Mouse (Mus musculus) adrenal gland, adult (tissue): ENCODE results near the gene 9530077C05Rik.
"Not testable (repeated sequence)": the region's sequence is repeated elsewhere in the genome, so short reads cannot be mapped to it uniquely, and the experiment has no call there.

Experiments used
- DNase-seq, 2 experiments: peaks; one replicate each; pipeline ENCODE4 v3.0.0; 2022 to 2023; ENCODE audit warnings: low spot score in 1 of 2; ENCODE audit not compliant: inconsistent age in 2 of 2

Gene 9530077C05Rik

DNA sequence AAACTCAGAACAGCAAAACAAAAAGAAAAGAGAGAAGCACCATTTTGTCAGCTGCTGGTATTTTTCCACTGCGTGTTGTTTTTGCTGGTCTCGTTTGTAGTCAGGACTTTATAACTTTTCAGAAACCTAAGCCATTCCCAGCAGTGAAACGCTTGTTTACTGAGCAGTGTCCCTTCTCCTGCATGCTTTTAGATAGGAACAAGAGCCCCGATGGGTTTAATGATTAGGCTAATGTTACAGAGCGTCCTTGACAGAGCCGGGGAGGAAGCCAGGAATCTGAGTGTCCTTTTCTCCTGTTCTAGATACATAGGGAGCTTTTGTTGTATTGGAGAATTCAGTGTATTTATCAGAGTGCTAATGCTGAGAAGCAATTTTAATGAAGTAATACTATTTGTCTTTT, 6.2 kb downstream of the 9530077C05Rik start:
- DNase-seq = peak; percentile 51 to 72

DNA sequence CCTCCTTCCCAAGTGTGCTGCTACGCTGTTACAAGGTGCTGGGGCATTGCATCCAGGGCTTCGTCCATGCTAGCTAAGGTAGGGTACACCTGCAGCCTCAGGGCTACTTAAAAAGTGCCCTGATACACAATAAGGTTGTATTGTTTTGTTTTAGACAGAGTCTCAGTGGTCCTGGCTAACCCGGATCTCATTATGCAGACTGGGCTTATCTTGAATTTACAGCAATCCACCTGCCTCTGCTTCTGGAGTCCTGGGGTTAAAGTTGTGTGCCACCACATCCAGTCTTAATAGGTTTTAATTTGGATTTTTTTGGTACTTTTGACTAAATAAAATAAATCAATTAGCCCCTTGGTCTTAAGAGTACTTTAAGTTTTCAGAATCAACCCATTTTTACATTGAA, 8.6 kb downstream of the 9530077C05Rik start:
- DNase-seq = no peak

DNA sequence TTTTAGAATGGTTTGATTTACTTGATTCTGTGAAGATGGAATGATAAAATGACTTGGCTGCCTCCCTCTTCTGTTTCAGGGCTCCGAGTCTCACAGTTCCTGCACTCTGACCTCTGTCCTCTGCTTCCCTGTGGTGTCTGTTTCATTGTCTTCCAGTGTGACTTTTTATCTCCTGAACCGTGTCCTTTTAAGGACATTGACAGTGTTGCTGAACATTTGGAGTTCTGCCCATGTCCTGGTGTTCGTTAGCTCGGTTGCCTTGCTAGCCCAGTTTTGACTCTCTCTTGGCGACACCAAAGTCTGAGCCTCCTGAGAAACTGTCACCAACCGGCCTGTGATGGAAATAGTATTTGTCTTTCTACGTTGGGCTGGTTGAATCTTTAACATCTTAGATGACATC, 9.2 kb downstream of the 9530077C05Rik start:
- DNase-seq = no peak

DNA sequence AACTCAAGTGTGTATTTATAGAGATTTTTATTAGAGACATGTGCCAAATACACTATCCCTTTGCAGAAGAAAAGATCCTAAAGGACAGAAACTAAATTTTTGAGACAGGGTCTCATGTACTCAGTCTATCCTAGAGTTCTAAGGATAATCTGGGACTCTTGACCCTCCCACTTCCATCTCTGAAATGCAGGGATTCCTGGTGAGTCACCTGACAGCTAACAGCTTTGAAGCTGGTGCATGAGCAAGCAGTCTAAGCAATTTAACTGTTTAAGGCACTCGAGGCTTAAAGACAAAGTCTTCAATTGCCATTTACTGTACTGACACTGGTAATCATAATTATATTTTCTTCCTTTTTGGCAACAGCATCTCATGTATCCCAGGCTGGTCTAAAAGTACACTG, 11.2 kb downstream of the 9530077C05Rik start:
- DNase-seq = peak in 1 of 2 experiments; percentile 54

DNA sequence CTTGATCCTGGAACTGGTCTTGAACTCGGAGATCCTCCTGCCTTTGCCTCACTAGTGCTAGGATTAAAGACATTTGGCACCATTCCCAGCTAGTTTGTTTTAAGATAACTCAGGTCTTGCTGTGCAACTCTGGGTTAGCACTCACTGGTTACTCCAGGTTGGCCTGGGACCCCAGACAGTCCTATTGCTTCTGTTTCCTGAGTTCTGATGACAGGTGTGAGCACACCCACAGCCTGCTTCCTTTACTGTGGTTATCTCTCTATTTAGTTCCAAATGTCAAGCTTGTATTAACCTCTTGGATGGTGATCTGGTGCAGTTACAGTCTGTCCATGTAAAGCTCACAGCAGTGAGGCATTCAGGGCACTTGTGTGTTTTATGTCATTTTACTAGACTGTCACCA, 12.2 kb downstream of the 9530077C05Rik start:
- peak in 1 of 2 experiments; percentile 35 for DNase-seq

DNA sequence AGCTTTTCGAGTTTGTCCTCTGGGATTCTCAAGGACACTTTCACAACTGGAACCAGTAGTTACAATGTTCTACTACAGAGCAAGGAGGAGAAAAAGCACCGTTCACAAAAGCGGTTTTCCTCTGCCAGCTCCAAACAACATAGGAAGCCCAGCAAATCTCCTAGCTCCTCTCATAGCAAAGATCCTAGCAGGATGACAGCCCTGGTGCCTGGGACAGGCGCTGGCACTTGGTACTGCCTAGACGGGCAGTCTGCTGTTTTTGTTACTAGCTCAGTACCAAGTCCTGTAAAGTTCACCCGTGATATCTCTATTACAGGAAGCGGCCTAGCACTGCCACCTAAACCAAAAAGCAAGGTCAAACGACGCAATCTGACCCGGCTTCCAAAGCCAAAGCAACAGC, 12.9 kb downstream of the 9530077C05Rik start:
- peak; percentile 46 to 77 for DNase-seq

DNA sequence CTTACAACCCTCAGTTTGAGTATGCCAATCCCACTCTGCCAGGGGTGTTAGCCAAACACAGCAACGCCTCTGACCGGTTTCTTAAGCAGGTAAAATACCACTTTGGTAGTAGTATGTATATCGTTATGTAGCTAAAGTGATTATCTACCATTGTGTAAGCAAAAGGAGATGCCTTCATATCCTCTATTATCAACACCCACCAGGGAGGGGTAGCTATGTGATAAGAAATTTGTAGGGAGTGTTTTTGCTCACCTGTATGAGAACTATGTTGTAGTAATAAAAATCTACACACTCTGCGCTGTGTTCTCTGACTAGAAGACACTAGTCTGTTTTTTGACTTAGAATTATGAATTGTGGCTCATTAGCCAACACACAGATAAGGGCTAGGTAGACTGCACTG, 13.4 kb downstream of the 9530077C05Rik start:
- no peak for DNase-seq

DNA sequence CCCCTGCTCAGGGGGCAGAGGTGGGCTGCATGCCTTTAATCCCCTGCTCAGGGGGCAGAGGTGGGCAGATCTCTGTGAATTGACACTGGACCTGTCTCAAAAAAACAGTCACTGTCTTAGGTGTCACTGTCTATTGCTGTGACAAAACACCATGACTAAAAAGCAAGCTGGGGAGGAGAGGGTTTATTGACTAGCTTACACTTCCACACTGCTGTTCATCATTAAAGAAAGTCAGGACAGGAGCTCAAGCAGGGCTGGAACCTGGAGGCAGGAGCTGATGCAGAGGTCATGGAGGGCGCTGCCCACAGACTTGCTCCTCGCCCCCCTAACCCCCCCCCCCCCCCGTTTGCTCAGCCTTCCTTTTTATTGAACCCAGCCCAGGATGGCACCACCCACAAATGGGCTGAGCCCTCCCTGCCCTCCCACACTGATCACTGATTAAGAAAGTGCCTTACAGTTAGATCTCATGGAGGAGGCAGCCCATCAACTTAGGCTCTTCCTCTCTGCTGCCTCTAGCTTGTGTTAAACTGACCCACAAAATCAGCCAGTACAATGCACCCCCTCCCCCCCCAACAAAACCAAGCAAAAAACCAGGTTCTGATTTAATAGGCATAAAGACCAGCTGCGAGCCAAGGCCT, 16.8 kb downstream of the 9530077C05Rik start:
- DNase-seq = no peak

DNA sequence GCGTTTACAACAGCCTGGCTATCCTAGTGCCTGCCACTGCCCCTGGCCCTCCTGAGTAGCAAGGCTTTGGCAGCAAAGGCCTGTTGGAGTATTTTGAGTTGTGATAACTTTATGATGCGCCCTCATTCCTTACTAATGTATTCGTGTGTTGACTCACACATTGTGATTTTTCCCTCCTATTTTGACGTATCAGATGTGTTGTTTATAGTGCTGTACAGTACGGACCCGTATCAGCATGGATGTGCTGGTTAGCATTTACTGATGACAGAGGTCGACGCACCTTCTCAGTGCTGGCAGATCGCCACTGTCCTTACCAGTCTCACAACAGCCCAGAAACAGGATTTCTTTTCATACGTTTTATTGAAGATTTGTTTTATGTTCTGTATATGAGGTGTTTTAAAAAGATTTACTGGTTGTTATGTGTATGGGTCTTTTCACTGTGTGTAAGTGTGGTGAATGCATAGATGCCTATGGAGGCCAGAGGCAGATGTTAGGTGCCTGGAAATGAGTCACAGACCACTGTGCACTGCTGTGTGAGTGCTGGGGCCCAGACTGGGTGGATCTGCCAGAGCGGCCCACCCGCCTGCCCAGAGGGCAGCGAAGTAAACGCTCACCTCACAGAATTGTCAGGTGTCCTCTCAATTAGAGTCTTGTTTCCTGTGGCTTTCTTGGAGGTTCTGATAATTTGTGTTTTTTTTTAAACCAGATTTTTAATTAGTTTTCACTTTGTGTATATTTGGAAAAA, 17.5 kb downstream of the 9530077C05Rik start:
- no peak for DNase-seq

DNA sequence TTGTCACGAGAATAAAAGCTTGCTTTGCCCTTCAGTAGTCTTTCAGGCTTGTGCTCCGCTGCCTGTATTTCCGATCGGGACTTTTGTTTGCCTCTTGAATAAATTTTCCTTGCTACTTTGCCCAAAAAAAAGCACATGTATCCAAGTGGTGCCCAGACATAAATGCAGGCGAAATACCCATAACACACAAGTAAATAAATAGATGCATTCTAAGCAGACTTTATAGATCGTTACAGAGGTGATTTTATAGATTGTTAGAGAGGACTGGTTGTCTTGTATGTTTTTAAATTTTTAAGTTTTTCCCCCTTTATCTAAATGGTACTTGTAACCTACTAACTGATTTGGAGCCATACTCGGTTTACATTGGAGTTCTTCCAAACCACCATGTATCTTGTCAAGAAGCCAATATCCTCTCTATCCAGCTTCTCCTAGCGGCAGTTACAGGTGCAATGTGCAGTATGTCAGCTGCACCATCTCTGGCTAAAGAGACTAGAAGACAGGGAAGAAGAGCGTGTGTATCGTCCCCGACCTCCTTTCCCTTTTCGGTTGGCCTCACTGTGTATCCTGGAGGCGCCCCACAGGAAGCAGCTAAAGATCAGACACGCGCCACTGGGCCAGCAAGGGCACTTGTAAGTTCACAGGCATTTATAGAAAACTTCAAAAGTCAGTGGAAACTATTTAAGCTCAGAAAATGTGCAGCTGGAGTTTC, 18.4 kb downstream of the 9530077C05Rik start:
- DNase-seq = peak in 1 of 2 experiments; percentile 55

DNA sequence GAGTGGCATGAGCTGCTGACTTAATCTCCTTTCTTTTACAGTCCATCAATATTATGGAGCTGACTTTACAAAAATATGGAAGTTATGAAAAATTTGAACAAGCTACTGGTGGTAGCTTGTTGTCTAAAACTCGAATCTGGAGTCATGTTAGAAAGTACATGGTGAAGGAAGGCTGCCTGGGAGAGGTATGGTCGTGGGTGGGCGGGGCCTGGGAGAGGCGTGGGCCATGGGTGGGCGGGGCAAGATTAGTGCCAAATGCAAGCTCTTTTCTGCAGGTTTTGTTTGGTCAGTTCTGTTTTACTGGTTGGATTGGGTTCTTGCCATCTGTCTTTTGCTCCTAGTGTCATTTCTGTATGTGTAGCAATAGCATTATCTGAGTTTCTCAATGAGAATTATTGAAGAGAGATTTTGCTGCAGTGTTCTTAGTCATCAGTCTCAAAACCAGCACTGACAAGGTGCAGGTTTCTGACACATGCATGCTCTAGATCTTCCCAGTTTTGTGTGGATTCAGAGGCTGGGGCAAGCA, 19.1 kb downstream of the 9530077C05Rik start:
- no peak for DNase-seq

DNA sequence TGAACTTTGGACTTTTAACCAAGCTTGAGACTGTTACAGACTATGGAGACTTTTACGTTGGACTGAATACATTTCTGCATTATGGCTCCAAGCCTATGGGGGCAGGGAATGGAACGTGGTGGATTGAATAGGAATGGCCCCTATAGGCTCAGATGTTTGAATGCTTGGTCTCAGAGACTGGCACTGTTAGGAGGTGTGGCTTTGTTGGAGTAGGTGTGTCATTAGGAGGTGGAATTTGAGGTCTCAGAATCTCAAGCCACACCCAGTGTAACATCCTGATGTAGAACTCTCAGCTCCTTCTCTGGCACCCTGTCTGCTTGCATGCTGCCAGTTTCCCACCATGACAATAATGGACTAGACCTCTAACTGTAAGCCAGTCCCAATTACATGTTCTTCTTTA, 21.9 kb downstream of the 9530077C05Rik start:
- no peak for DNase-seq

DNA sequence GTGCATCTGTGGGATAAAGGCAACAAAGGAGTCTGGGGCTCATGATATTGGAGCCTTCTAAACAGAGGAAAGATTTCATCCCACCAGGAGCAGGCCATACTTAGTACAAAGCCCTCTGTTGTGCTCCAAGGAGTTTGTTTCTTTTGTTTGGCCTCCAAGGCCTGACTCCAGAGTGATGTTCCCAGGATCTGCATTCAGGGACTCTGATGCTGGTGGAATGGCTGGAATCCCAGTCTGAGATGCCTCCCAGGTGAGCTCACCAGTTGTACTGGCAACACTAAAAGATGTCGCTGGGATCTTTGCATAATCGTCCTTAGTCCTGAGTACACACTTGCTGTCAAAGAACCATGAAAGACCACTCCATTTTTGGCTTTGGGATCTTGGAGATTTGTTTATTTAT, 22.8 kb downstream of the 9530077C05Rik start:
- DNase-seq = no peak

DNA sequence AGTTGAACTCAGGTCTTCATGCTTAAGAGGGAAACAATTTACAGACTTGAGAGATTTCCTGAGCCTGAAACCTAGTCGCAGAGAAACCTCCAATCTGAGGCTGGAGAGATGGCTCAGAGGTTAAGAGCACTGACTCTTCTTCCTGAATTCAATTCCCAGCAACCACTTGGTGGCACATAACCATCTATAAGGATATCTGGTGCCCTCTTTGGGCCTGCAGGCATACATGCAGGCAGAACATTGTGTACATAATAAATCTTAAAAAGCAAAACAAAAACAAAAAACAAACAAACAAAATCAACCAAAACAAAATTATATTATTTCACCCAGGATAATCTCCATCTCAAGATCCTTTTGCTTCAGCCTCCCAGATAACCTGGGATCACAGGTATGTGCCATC, 27.5 kb downstream of the 9530077C05Rik start:
- DNase-seq = no peak

DNA sequence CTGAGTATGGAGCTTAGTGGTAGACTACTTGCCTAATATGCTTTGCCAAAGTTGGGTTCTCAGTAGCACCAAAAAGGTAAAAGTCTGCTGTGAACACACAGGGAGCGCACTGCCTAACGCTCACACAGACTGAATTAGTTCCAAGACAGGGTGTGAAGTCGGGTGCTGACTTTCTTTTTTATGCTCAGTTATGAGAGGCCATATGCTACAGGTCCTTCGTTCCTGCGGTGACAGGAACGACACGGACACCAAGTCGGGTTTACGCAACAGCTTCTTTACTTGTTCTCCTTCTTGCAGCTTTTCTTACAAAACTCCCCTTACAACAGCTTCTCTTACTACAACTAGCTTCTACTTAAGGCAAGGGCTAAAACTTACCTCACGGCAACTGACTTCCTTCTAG, 31.8 kb downstream of the 9530077C05Rik start:
- DNase-seq = no peak

DNA sequence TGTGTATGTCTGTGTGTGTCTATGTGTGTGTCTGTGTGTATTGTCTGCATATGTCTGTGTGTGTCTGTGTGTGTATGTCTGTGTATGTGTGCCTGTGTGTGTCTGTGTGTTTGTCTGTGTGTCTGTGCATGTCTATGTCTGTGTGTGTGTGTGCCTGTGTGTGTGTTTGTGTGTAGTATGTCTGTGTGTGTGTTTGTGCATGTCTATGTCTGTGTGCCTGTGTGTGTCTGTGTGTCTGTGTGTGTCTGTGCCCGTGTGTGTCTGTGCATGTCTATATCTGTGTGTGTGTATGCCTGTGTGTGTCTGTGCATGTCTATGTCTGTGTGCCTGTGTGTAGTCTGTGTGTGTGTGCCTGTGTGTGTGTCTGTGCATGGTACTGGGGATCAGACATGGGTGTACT, 33.8 kb downstream of the 9530077C05Rik start:
- DNase-seq = no peak

DNA sequence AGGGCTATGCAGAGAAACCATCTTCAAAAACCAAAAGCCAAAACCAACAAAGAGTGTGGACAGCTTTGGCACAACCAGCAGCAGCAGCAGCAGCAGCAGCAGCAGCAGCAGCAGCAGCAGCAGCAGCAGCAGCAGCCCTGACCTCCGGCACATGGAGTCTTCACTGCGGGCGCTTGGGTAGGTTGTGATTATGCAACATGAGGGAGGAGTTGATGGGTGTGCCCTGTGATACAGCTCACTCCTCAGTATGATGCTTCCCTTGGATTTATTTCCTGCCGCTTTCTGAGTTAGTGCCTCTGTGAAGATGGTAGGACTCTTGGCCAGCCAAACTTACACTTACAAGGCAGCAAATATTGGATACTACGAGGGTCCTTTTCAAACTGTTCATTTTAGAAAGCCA, 35.9 kb downstream of the 9530077C05Rik start:
- peak; percentile 48 to 51 for DNase-seq

DNA sequence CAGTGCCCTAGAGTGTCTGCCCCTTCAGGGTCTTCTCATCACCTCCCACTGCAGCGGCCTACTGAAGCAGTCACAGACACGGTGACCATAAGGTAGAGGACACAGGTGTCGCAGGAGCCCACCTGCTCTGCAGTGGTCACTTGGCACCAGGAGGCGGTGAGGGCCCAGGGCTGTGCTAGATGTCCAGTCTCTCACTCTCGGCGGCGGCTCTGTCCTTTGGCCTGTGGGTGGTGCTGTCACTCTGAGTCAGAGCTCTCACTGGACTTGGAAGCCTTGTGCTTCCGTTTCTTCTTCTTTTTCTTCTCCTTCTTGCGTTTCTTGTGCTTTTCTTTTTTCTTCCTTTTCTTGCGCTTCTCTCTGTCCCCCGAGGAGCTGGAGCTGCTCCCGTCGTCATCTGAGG, 37.1 kb downstream of the 9530077C05Rik start:
- DNase-seq = peak in 1 of 2 experiments; percentile 37

DNA sequence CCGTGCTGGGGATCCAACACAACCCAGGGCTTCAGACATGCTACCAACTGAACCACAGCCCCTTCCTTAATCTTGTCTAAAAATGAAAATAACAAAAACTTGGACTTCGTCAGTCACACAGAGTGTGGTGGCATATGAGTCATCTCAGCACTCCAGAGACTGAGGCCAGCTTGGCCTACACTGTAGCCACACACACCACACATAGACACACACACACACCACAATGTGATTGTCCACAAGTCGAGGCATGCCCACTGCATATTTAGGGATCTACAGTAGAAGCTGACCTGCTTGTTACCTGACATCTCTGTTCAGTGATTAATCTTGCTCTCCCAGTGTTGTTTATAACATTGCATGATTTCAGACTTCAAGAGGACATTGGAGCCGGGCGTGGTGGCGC, 37.9 kb downstream of the 9530077C05Rik start:
- DNase-seq = peak; percentile 27 to 66

DNA sequence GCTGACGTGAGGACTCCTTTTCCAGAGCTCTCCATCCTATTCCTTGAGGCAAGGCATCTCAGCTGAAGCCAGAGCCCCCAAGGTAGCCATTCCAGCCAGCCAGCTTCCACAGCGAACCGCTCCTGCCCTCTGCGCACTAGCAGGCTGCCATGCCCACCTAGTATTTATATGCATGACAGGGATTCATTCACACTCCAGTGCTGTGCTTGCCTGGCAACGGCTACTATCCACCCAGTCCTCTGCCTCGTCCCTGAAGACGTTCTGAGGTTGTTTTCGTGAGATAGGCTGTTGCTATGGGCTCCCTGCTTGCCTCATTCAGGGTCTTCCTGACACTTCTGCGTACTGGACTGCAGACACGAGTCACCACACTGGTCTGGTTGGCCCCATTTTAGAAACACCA, 41.4 kb downstream of the 9530077C05Rik start:
- DNase-seq = no peak

DNA sequence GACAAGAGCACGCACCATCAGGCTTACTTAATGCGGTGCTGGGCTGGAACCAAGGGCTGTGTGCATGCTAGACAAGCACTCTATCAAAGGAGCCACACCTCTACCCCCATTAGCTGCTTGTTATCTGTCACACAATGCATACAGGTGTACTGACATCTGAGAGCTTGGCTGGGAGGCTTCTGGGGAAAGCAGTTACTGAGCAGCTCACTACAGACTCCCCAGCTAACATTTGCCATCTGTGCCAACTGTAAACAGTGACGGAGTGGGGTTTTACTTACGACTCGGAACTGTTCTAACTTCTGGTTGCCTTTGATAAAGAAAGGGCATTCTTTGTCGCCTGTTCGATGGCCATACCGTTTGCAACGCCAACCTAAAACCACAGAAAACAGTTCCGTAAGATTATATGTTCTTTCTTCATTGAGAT, 42.2 kb downstream of the 9530077C05Rik start:
- no peak for DNase-seq

DNA sequence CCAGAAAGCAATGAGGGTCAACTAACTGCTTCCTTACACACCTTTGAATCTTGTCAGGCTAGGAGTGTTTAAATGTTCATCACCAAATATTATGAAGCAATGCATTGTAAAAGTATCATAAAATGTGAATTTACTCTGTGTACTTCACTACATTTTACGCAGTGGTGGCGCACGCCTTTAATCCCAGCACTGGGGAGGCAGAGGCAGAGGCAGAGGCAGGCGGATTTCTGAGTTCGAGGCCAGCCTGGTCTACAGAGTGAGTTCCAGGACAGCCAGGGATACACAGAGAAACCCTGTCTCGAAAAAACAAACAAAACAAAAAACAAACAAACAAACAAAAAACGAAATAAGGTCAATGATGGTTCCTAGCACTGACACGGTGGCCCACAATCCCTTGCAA, 42.7 kb downstream of the 9530077C05Rik start, which contains the start of gene Gm17545:
Gene Gm17545, plus strand, starts transcription at position 301 of the 400 bp plus-strand sequence.
- not testable (repeated sequence) for DNase-seq
